Mouse (Mus musculus): ENCODE data around the gene Tbx2.

- no peak for TF ChIP-seq EP300 (IDR thresholded peaks at IDR 0.05; ENCODE audit: low read length)
- no peak for TF ChIP-seq RCOR1 (conservative IDR thresholded peaks at IDR 0.05; ENCODE audit: low read depth, low read length)
- TF ChIP-seq POLR2AphosphoS2 (IDR thresholded peaks at IDR 0.05; ENCODE audit: low read depth, low read length) = no peak
- TF ChIP-seq MAX (IDR thresholded peaks at IDR 0.05; ENCODE audit: low read length) = no peak
- TF ChIP-seq CTCF (conservative IDR thresholded peaks at IDR 0.05 in 1 of 2, IDR thresholded peaks at IDR 0.05 in 1 of 2; ENCODE audit: low read depth in 2 of 2, low read length in 2 of 2) = no peak
- TF ChIP-seq USF1 (IDR thresholded peaks at IDR 0.05; ENCODE audit: low read depth, low read length) = no peak
Measured at GRCm38 (mm10) chr11:85818401-85818800, 13.9 kb upstream of the Tbx2 start.
